Mouse (Mus musculus) CD4-positive helper T cell, adult 2 months (primary cell): ENCODE measurements around the gene Rxfp4.
A peak's percentile ranks its signal among the peaks of the same experiment; 100 is the strongest.

ENCODE experiments used
- DNase-seq: peaks from one replicate; pipeline ENCODE4 v3.0.0-alpha.2; 2012; ENCODE audit warnings: low read depth, missing footprints, low spot score

Rxfp4 gene

GRCm38 (mm10) chr3:88628766-88629165, 24.2 kb downstream of the Rxfp4 start:
- no peak for DNase-seq

GRCm38 (mm10) chr3:88627535-88627934, 25.4 kb downstream of the Rxfp4 start:
- no peak for DNase-seq

DNA sequence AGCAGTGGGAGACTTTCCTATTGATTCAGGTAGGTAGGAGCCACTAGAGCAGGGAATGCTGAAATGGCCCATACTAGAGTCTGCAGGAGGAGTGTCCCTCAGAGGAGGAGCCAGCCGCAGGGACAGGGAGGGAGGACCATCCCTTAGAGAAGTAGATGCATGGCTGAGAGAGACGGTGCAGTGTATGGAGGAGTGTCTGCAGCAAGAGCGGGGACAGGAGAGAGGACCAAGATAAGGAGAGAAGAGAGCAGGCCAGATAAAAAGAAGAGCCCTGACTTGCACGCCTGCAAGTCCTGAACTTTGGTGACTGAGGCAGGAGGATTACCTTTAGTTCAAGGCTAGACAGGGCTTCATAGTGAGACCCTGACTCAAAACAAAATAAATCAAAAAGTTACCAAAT, 25.8 kb downstream of the Rxfp4 start:
- DNase-seq, result no peak

DNA sequence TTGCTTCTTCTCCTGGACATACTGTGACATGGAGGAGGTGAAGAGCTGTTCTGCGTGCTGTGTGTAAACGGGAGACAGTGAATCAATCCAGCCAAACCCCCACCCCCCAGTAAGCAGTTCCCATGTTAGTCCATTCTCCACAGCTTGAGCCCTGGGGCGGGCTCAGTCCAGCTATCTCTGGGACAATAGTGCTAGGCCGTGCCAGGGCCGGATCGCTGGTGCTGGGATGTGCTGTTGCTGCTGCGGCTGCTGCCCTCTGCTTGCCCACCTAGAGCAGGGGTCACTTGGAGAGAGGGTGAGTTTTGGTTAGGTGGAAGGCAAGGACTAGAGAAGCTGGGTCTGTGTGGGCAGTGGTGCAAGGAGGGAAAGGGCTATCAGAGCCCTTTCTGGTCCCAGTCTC, 26.6 kb downstream of the Rxfp4 start:
- DNase-seq, result no peak

GRCm38 (mm10) chr3:88625531-88625930, 27.4 kb downstream of the Rxfp4 start:
- DNase-seq, result no peak

DNA sequence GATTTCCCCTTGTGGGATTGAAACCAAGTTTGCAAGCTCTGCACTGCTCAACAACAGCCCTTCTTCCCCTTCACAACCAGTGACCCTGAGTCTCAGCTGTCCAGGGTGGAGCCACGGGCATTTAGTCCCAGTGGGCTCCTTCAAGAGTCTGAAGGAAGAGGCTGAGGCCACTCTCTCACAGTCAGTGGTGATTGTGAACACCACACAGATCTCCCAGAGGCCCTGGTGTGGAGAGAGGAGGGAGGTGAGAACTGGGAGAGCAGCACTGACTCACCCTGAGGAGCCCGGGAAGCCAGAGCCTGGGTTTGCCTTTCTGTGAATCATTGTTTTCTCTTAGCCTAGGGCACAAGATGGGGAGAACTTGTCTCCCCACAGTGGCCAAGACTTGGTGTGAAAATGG, 28.0 kb downstream of the Rxfp4 start:
- DNase-seq, result no peak

GRCm38 (mm10) chr3:88624324-88624723, 28.6 kb downstream of the Rxfp4 start:
- no peak for DNase-seq

GRCm38 (mm10) chr3:88623346-88624135, 29.4 kb downstream of the Rxfp4 start:
- peak; percentile 34 for DNase-seq

- peak; percentile 57 for DNase-seq
Measured at GRCm38 (mm10) chr3:88622941-88623345, 30.0 kb downstream of the Rxfp4 start.

- DNase-seq, result peak; percentile 59
Measured at GRCm38 (mm10) chr3:88622113-88622940, 30.6 kb downstream of the Rxfp4 start.

- DNase-seq, result peak; percentile 28
Measured at GRCm38 (mm10) chr3:88621537-88622112, 31.3 kb downstream of the Rxfp4 start.

DNA sequence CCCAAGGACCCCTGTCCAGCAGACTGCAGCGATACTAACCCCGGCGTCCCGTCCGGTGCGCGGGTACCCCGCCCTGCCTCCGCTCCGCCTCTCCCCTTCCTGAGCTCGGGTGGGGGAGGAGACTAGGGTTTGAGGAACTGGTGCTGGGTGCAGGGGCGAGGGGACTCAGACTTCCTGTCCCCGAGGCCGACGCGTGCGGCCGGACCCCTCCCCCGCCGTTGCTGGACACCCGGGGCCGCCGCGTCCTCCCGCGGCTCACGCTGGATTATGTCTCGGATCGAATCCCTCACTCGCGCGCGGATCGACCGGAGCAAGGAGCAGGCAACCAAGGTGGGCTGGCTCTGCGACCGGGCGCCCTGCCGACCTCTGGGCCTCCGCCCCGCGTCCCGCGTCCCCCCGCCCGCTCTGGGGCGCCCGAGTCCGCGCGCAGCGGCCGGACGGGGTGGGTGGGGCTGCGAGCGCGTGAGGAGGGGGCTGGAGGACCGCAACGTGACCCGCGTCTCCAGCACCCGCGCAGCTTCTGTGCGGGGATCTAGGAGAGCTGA, 31.9 kb downstream of the Rxfp4 start:
- DNase-seq, result peak; percentile 70

GRCm38 (mm10) chr3:88620146-88620991, 32.6 kb downstream of the Rxfp4 start:
- peak; percentile 45 for DNase-seq

DNA sequence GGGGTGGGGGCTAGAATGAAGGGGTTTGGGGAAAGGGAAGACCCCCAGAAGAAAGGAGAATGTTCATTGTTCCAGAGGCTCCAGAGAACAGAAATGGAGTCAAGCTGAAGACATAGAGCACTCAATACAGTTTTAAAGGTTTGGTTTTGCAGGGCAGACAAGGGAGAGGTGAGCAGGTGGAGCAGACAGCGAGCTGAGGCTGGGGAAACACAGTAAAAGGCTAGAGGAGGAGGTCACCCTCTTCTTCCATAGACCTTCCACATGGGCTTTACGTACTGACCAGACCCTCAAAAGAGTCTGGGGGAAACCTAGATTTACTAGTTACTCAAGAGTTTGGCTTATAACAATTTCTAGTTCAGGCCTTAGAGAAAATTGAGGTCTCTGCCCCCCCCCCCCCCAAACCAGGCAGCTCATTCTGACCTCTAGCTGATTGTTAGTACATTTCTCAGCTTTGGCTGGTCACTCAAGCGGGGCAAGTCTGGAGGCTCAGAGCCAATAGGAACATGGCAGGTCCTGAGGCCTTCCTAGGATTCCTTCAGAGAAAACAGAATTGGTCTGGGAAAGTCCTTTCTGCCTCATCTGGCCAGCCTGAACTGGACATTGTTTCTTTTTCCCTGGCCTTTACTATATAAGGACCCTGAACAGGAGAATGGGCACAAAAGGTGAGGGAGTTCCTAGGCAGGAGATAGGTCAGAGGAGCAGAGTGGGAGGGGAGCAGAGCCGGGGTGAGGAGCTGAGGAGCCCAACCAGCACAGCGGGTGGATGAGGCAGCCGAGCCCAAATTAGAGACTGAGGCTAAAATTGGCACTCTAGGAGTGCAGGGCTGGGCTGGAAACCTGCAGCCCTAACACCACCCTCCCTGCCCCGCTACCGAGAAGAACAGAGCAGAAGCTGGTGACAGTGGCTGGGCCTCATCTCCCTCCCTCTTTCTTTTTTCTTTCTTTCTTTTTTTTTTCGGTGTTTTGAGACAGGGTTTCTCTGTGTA, 33.5 kb downstream of the Rxfp4 start:
- DNase-seq, result no peak

- no peak for DNase-seq
Measured at GRCm38 (mm10) chr3:88618074-88618871, 34.7 kb downstream of the Rxfp4 start.

DNA sequence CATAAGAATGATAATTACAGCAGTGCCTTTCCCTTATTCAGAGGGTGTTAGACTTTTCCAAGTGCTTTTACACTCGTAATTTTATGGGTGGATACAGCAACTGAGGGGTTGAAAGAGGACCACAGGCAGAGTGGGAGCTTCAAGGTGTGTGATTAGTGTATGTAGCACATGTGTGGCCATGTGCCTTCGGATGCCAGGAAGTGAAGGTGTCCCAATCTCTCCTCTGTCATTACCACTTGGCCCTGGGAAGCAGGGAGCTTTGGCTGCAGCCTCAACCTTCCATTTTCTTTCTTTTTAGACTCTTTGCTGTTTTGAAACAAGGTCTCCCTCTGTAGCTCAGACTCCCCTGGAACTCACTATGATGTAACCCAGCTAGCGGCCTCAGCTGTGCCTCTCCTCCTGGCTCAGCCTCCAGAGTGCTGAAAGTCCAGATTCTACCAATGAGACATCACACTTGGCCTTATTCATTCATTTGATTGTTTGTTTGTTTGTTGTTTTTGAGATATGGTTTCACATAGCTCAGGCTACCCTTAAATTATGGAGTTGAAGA, 35.9 kb downstream of the Rxfp4 start:
- DNase-seq, result no peak

- DNase-seq, result no peak
Measured at GRCm38 (mm10) chr3:88615902-88616391, 37.0 kb downstream of the Rxfp4 start.

- no peak for DNase-seq
Measured at GRCm38 (mm10) chr3:88615117-88615516, 37.8 kb downstream of the Rxfp4 start.

- no peak for DNase-seq
Measured at GRCm38 (mm10) chr3:88614418-88614817, 38.5 kb downstream of the Rxfp4 start.
